10 mouse cellular contexts compared by ENCODE assay signal in the genomic region with DNA sequence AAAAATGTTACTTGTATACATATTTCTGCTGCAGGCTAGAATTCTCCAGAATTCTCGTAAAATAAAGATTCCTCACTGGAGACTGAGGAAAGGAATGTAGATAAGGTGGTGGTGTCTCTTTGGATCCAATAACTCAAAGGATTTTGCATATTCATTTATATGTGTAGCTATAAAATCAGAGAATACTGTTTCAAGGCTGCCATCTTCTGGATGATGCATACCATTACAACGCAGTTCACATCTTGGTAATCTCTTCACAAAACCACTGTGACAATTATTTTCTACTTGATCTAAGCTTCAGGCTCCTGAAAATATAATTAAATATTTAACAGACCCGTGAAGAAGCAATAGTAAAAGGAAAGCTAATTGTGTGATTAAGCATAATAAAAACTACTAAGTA. TPM values are rescaled to one million over a fixed set of nuclear protein-coding genes. Genes with fewer than 3 reads are reported as not detected.
DNase-seq lines count a peak whose midpoint lies in the region; ATAC-seq and TF ChIP-seq lines count a peak whose summit lies in the region.
"Had no signal": no experiment of that assay in that cellular context is flagged by ENCODE, and none has a peak within 500 bp of the region (broad histone marks: within the 10 kb centered on the region; RNA-seq: fewer than 3 reads in every experiment).

No protein-coding gene starts in this region.

- intact Hi-C loops in heart, adult 2 months (cut with DNase I): no loop called here
- intact Hi-C loops in heart, postnatal 14 days (cut with DNase I): loop anchor here (5.0 kb wide), 1 partner anchor 1070 kb away; no protein-coding TSS in a partner anchor

- TF ChIP-seq EP300 in heart, adult 2 months (IDR thresholded peaks at IDR 0.05; ENCODE audit: insufficient read depth, low read depth, low read length): no peak
- no peak for TF ChIP-seq EP300 in stomach, postnatal 0 days (optimal IDR thresholded peaks at IDR 0.05)

- H3K79me2 ChIP-seq in heart, adult 2 months (replicated peaks; ENCODE audit: control insufficient read depth, insufficient read depth, low read length): no peaks in the 10 kb centered on the region

- no peak overlapping the region for H3K27ac ChIP-seq in heart, adult 2 months
- no peak overlapping the region for H3K27ac ChIP-seq in midbrain, embryonic 11.5 days (ENCODE audit: low read depth, low read length)
- H3K27ac ChIP-seq in midbrain, embryonic 13.5 days: no peak overlapping the region
- no peak overlapping the region for H3K27ac ChIP-seq in forebrain, embryonic 13.5 days
- H3K27ac ChIP-seq in stomach, postnatal 0 days (replicated peaks): no peak overlapping the region

- H3K27me3 ChIP-seq in heart, adult 2 months (ENCODE audit: control insufficient read depth, insufficient read depth, low read length): no peaks in the 10 kb centered on the region
- no peaks in the 10 kb centered on the region for H3K27me3 ChIP-seq in midbrain, embryonic 11.5 days (ENCODE audit: control insufficient read depth, insufficient read depth, low read length)
- no peaks in the 10 kb centered on the region for H3K27me3 ChIP-seq in midbrain, embryonic 13.5 days
- H3K27me3 ChIP-seq in forebrain, embryonic 13.5 days: no peaks in the 10 kb centered on the region
- H3K27me3 ChIP-seq in stomach, postnatal 0 days (ENCODE audit: control insufficient read depth, insufficient read depth, low read length): no peaks in the 10 kb centered on the region

- WGBS in heart, adult 2 months: 8% methylated on average over 3 of the region's 3 CpGs
- WGBS in midbrain, embryonic 11.5 days: 25% methylated on average over 3 of the region's 3 CpGs
- 13% methylated on average over 3 of the region's 3 CpGs for WGBS in midbrain, embryonic 13.5 days
- WGBS in forebrain, embryonic 13.5 days: 13% methylated on average over 3 of the region's 3 CpGs
- 10% methylated on average over 3 of the region's 3 CpGs for WGBS in stomach, postnatal 0 days

- no peak overlapping the region for H3K9ac ChIP-seq in heart, adult 2 months (ENCODE audit: low read depth, low read length)
- H3K9ac ChIP-seq in midbrain, embryonic 11.5 days (ENCODE audit: low read length): no peak overlapping the region
- H3K9ac ChIP-seq in midbrain, embryonic 13.5 days (replicated peaks): no peak overlapping the region
- no peak overlapping the region for H3K9ac ChIP-seq in forebrain, embryonic 13.5 days
- H3K9ac ChIP-seq in stomach, postnatal 0 days (ENCODE audit: low read length): no peak overlapping the region

- H3K4me1 ChIP-seq in heart, adult 2 months (ENCODE audit: control insufficient read depth, insufficient read depth, low read length): no peaks in the 10 kb centered on the region
- no peaks in the 10 kb centered on the region for H3K4me1 ChIP-seq in midbrain, embryonic 11.5 days (ENCODE audit: control insufficient read depth, insufficient read depth, low read length)
- no peaks in the 10 kb centered on the region for H3K4me1 ChIP-seq in midbrain, embryonic 13.5 days (replicated peaks)
- no peaks in the 10 kb centered on the region for H3K4me1 ChIP-seq in forebrain, embryonic 13.5 days
- no peaks in the 10 kb centered on the region for H3K4me1 ChIP-seq in stomach, postnatal 0 days (replicated peaks; ENCODE audit: control insufficient read depth, insufficient read depth)

- TF ChIP-seq CTCF in heart, adult 2 months (IDR thresholded peaks at IDR 0.05): peak; percentile 65
- peak; percentile 73 for TF ChIP-seq CTCF in stomach, postnatal 0 days (IDR thresholded peaks at IDR 0.05; ENCODE audit: low read depth)

- H3K4me2 ChIP-seq in midbrain, embryonic 11.5 days: no peak overlapping the region
- H3K4me2 ChIP-seq in midbrain, embryonic 13.5 days (replicated peaks): no peak overlapping the region
- H3K4me2 ChIP-seq in forebrain, embryonic 13.5 days: no peak overlapping the region
- H3K4me2 ChIP-seq in stomach, postnatal 0 days (replicated peaks; ENCODE audit: low read depth): no peak overlapping the region

- ATAC-seq in midbrain, embryonic 11.5 days (ENCODE audit: low FRiP score): peak; percentile 35; the same call in 1 of the 2 replicates
- no peak for ATAC-seq in midbrain, embryonic 13.5 days
- ATAC-seq in forebrain, embryonic 13.5 days: peak; percentile 50; the same call in 1 of the 2 replicates
- ATAC-seq in stomach, postnatal 0 days (ENCODE audit: low FRiP score, low TSS enrichment): no peak

- DNase-seq in heart, adult 2 months: no peak
- DNase-seq in heart, postnatal 14 days: no peak
- DNase-seq in midbrain, embryonic 11.5 days (ENCODE audit: low spot score, missing footprints): peak; percentile 85
- no peak for DNase-seq in stomach, postnatal 0 days (ENCODE audit: low spot score)
- DNase-seq in spleen, postnatal 36 days (ENCODE audit: low spot score in 2 of 2): no peak
- DNase-seq in ovary, adult 18-20 months (ENCODE audit: low spot score): no peak

- H3K9me3 ChIP-seq in midbrain, embryonic 11.5 days (ENCODE audit: control insufficient read depth, low read length): no peaks in the 10 kb centered on the region
- H3K9me3 ChIP-seq in midbrain, embryonic 13.5 days: no peaks in the 10 kb centered on the region
- H3K9me3 ChIP-seq in forebrain, embryonic 13.5 days (replicated peaks): no peaks in the 10 kb centered on the region
- no peaks in the 10 kb centered on the region for H3K9me3 ChIP-seq in stomach, postnatal 0 days (ENCODE audit: control insufficient read depth, low read length)

- no peaks in the 10 kb centered on the region for H3K36me3 ChIP-seq in heart, adult 2 months (ENCODE audit: control insufficient read depth, insufficient read depth, low read length)
- H3K36me3 ChIP-seq in midbrain, embryonic 11.5 days (ENCODE audit: control insufficient read depth, insufficient read depth, low read length): no peaks in the 10 kb centered on the region
- H3K36me3 ChIP-seq in midbrain, embryonic 13.5 days: no peaks in the 10 kb centered on the region
- no peaks in the 10 kb centered on the region for H3K36me3 ChIP-seq in forebrain, embryonic 13.5 days (ENCODE audit: poor library complexity, severe bottlenecking)
- H3K36me3 ChIP-seq in stomach, postnatal 0 days (ENCODE audit: control insufficient read depth, insufficient read depth, low read length): no peaks in the 10 kb centered on the region

- H3K4me3 ChIP-seq in heart, adult 2 months: no peak overlapping the region
- no peak overlapping the region for H3K4me3 ChIP-seq in midbrain, embryonic 11.5 days (ENCODE audit: low read depth, low read length)
- no peak overlapping the region for H3K4me3 ChIP-seq in midbrain, embryonic 13.5 days (replicated peaks)
- no peak overlapping the region for H3K4me3 ChIP-seq in forebrain, embryonic 13.5 days
- no peak overlapping the region for H3K4me3 ChIP-seq in stomach, postnatal 0 days (ENCODE audit: low read depth, low read length)

- no peak for TF ChIP-seq POLR2A in heart, adult 2 months (IDR thresholded peaks at IDR 0.05; ENCODE audit: insufficient read depth, low read depth, low read length)

RNA-seq across cellular contexts. Expression of gene 1700003H04Rik, which starts 6.6 kb away (rescaled TPM):
- not detected for total RNA-seq in heart, adult 2 months (2021)
- polyA plus RNA-seq in heart, adult 2 months (2012; rRNA removed): not detected in 2 replicates
- not detected for total RNA-seq in heart, postnatal 14 days (2021)
- polyA plus RNA-seq in midbrain, embryonic 11.5 days (2014; fragmentation: Nextera tagmentation; extraction: Ambion mirVana): not detected in 2 replicates
- not detected in 2 replicates for polyA plus RNA-seq in midbrain, embryonic 13.5 days (2015; fragmentation: Nextera tagmentation; extraction: Ambion mirVana)
- polyA plus RNA-seq in forebrain, embryonic 13.5 days (2015; fragmentation: Nextera tagmentation; extraction: Ambion mirVana): not detected in 2 replicates
- polyA plus RNA-seq in stomach, postnatal 0 days (2015; fragmentation: Nextera tagmentation; extraction: Ambion mirVana): not detected in 2 replicates
- polyA plus RNA-seq: heart, embryonic 14.5 days; limb, embryonic 11.5 days had no signal

Comparison
In these comparisons a context has a peak if more than half of its experiments do, and no peak if none do; other contexts are left out.
1. ATAC-seq: peak in midbrain, embryonic 11.5 days (single experiment) and forebrain, embryonic 13.5 days (single experiment); none in midbrain, embryonic 13.5 days (single experiment) and stomach, postnatal 0 days (single experiment).